Mouse (Mus musculus): ENCODE measurements at regions not wholly inside any gene's neighbourhood (a gene's known extent, or its start where the extent isn't known, plus 50 kb on each side); places are given as distances from the start of the nearest gene placed in this dataset.
A peak's percentile ranks its signal among the peaks of the same experiment; 100 is the strongest.

- H3K9ac ChIP-seq (replicated peaks) = no peak overlapping the region
- no peak overlapping the region for H3K4me3 ChIP-seq (ENCODE audit: low read depth, low read length)
- DNase-seq = no peak
- WGBS (ENCODE audit: insufficient replicate concordance) = 18% methylated on average over 7 of the region's 7 CpGs
- H3K4me2 ChIP-seq (ENCODE audit: low read depth, low read length) = peak overlapping the region; percentile 22; the same call in 1 of the 2 replicates
- H3K36me3 ChIP-seq (replicated peaks; ENCODE audit: insufficient read depth, low read length) = no peaks in the 10 kb centered on the region
- H3K27ac ChIP-seq (ENCODE audit: low read depth) = no peak overlapping the region
- H3K27me3 ChIP-seq (ENCODE audit: insufficient read depth, low read length) = no peaks in the 10 kb centered on the region
- TF ChIP-seq CTCF (IDR thresholded peaks at IDR 0.05; ENCODE audit: low read depth) = no peak
- TF ChIP-seq EP300 (IDR thresholded peaks at IDR 0.05; ENCODE audit: low read depth) = no peak
- ATAC-seq = no peak
- no peaks in the 10 kb centered on the region for H3K4me1 ChIP-seq (ENCODE audit: insufficient read depth)
- no peaks in the 10 kb centered on the region for H3K9me3 ChIP-seq (ENCODE audit: low read length)
Measured at GRCm38 (mm10) chr2:9681691-9682152, 199.3 kb upstream of the 4930412O13Rik start.

DNA sequence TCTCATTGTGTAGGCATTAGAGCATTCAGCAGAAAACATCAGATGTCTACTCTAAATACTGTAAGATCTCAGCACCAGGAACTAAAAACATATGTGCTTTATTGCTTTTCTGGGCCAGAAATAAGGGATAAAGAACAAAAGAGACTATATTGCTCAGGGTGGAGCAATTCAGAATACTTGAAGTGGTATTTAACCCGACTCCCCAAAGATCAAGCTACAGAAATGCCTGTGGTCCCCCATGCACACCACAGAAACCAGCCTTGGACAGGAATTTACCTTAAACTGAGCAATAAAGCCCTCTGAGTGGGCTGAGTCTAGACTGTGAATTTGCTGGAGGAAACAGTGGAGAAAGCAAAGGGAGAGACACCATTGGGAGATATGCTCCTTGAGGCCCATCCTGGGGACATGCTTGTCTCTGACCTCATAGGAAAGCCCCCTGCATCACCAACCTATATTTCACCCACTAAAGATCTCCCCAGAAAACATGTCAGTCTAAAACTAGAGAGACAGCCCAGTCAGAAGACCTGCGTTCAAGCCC, 197.3 kb upstream of the 4930412O13Rik start:
- Histone ChIP-seq H3K4me3 (ENCODE audit: low read depth, low read length) (no peak overlapping the region), H3K27ac (ENCODE audit: low read depth) (no peak overlapping the region), H3K36me3 (replicated peaks; ENCODE audit: insufficient read depth, low read length) (no peaks in the 10 kb centered on the region), H3K9ac (replicated peaks) (no peak overlapping the region), H3K4me1 (ENCODE audit: insufficient read depth) (no peaks in the 10 kb centered on the region), H3K27me3 (ENCODE audit: insufficient read depth, low read length) (no peaks in the 10 kb centered on the region), H3K9me3 (ENCODE audit: low read length) (no peaks in the 10 kb centered on the region), H3K4me2 (ENCODE audit: low read depth, low read length) (no peak overlapping the region)
- DNase-seq (no peak), ATAC-seq (no peak)
- TF ChIP-seq EP300 (IDR thresholded peaks at IDR 0.05; ENCODE audit: low read depth) (no peak), CTCF (IDR thresholded peaks at IDR 0.05; ENCODE audit: low read depth) (no peak)
- WGBS (ENCODE audit: insufficient replicate concordance) = 73% methylated on average over 2 of the region's 2 CpGs

- H3K27ac ChIP-seq (ENCODE audit: low read depth) = no peak overlapping the region
- H3K9ac ChIP-seq (replicated peaks) = no peak overlapping the region
- DNase-seq (no peak), ATAC-seq (no peak)
- TF ChIP-seq CTCF (IDR thresholded peaks at IDR 0.05; ENCODE audit: low read depth) = no peak
- no peak for TF ChIP-seq EP300 (IDR thresholded peaks at IDR 0.05; ENCODE audit: low read depth)
- H3K4me3 ChIP-seq (ENCODE audit: low read depth, low read length) = no peak overlapping the region
- no peaks in the 10 kb centered on the region for H3K36me3 ChIP-seq (replicated peaks; ENCODE audit: insufficient read depth, low read length)
- no peaks in the 10 kb centered on the region for H3K9me3 ChIP-seq (ENCODE audit: low read length)
- H3K27me3 ChIP-seq (ENCODE audit: insufficient read depth, low read length) = no peaks in the 10 kb centered on the region
- 34% methylated on average over 7 of the region's 7 CpGs for WGBS (ENCODE audit: insufficient replicate concordance)
- no peaks in the 10 kb centered on the region for H3K4me1 ChIP-seq (ENCODE audit: insufficient read depth)
- no peak overlapping the region for H3K4me2 ChIP-seq (ENCODE audit: low read depth, low read length)
Measured at GRCm38 (mm10) chr2:9688176-9688575, 192.9 kb upstream of the 4930412O13Rik start.

- ATAC-seq = no peak
Measured at GRCm38 (mm10) chr2:9689518-9689917, 191.5 kb upstream of the 4930412O13Rik start.

GRCm38 (mm10) chr2:9691506-9691905, 189.5 kb upstream of the 4930412O13Rik start:
- H3K4me3 ChIP-seq (ENCODE audit: low read depth, low read length) = no peak overlapping the region
- H3K36me3 ChIP-seq (replicated peaks; ENCODE audit: insufficient read depth, low read length) = no peaks in the 10 kb centered on the region
- no peak overlapping the region for H3K4me2 ChIP-seq (ENCODE audit: low read depth, low read length)
- WGBS (ENCODE audit: insufficient replicate concordance) = 62% methylated on average over 5 of the region's 5 CpGs
- no peak overlapping the region for H3K27ac ChIP-seq (ENCODE audit: low read depth)
- ATAC-seq (no peak), DNase-seq (no peak)
- no peak overlapping the region for H3K9ac ChIP-seq (replicated peaks)
- H3K9me3 ChIP-seq (ENCODE audit: low read length) = no peaks in the 10 kb centered on the region
- no peaks in the 10 kb centered on the region for H3K4me1 ChIP-seq (ENCODE audit: insufficient read depth)
- no peak for TF ChIP-seq EP300 (IDR thresholded peaks at IDR 0.05; ENCODE audit: low read depth)
- no peak for TF ChIP-seq CTCF (IDR thresholded peaks at IDR 0.05; ENCODE audit: low read depth)
- H3K27me3 ChIP-seq (ENCODE audit: insufficient read depth, low read length) = no peaks in the 10 kb centered on the region

More at GRCm38 (mm10) chr2:9689518-9689917, 191.5 kb upstream of the 4930412O13Rik start:
- Histone ChIP-seq H3K4me3 (ENCODE audit: low read depth, low read length) (no peak overlapping the region), H3K36me3 (replicated peaks; ENCODE audit: insufficient read depth, low read length) (no peaks in the 10 kb centered on the region), H3K4me2 (ENCODE audit: low read depth, low read length) (no peak overlapping the region), H3K9me3 (ENCODE audit: low read length) (no peaks in the 10 kb centered on the region), H3K9ac (replicated peaks) (no peak overlapping the region), H3K27me3 (ENCODE audit: insufficient read depth, low read length) (no peaks in the 10 kb centered on the region), H3K4me1 (ENCODE audit: insufficient read depth) (no peaks in the 10 kb centered on the region), H3K27ac (ENCODE audit: low read depth) (no peak overlapping the region)
- DNase-seq = no peak
- 62% methylated on average over 5 of the region's 5 CpGs for WGBS (ENCODE audit: insufficient replicate concordance)
- TF ChIP-seq EP300 (IDR thresholded peaks at IDR 0.05; ENCODE audit: low read depth) (no peak), CTCF (IDR thresholded peaks at IDR 0.05; ENCODE audit: low read depth) (no peak)

GRCm38 (mm10) chr2:9691906-9692305, 189.1 kb upstream of the 4930412O13Rik start:
- no peaks in the 10 kb centered on the region for H3K9me3 ChIP-seq (ENCODE audit: low read length)
- no peaks in the 10 kb centered on the region for H3K4me1 ChIP-seq (ENCODE audit: insufficient read depth)
- no peak overlapping the region for H3K27ac ChIP-seq (ENCODE audit: low read depth)
- H3K9ac ChIP-seq (replicated peaks) = no peak overlapping the region
- H3K36me3 ChIP-seq (replicated peaks; ENCODE audit: insufficient read depth, low read length) = no peaks in the 10 kb centered on the region
- H3K27me3 ChIP-seq (ENCODE audit: insufficient read depth, low read length) = no peaks in the 10 kb centered on the region
- H3K4me2 ChIP-seq (ENCODE audit: low read depth, low read length) = no peak overlapping the region
- WGBS (ENCODE audit: insufficient replicate concordance) = 70% methylated on average over 8 of the region's 8 CpGs
- ATAC-seq (no peak), DNase-seq (no peak)
- H3K4me3 ChIP-seq (ENCODE audit: low read depth, low read length) = no peak overlapping the region
- TF ChIP-seq EP300 (IDR thresholded peaks at IDR 0.05; ENCODE audit: low read depth) = no peak
- TF ChIP-seq CTCF (IDR thresholded peaks at IDR 0.05; ENCODE audit: low read depth) = no peak
